Mouse (Mus musculus): ENCODE data around the gene Ap2a2. TPM values are rescaled to one million over a fixed set of nuclear protein-coding genes. Genes with fewer than 3 reads are reported as not detected.
A peak's percentile ranks its signal among the peaks of the same experiment; 100 is the strongest.

Ap2a2 gene
- polyA plus RNA-seq, 2 experiments, result 39.5 to 71.6 TPM

- no peak for DNase-seq (ENCODE audit: low spot score)
- H3K36me3 ChIP-seq (ENCODE audit: control insufficient read depth, insufficient read depth, low read length), result peaks cover 31% of the 10 kb centered on the region
- no peak overlapping the region for H3K4me3 ChIP-seq (replicated peaks; ENCODE audit: low read length)
- TF ChIP-seq POLR2A (IDR thresholded peaks at IDR 0.05; ENCODE audit: borderline replicate concordance, extremely low read depth, insufficient read depth, insufficient read length), result no peak
- ATAC-seq (ENCODE audit: low FRiP score, low read depth), result no peak
- no peaks in the 10 kb centered on the region for H3K27me3 ChIP-seq (ENCODE audit: control insufficient read depth, insufficient read depth, low read length)
- H3K4me2 ChIP-seq (replicated peaks; ENCODE audit: low read depth, low read length, severe bottlenecking), result no peak overlapping the region
- no peak overlapping the region for H3K9ac ChIP-seq (ENCODE audit: low read depth, low read length, severe bottlenecking)
- no peaks in the 10 kb centered on the region for H3K9me3 ChIP-seq (ENCODE audit: control insufficient read depth, low read length)
- H3K27ac ChIP-seq (replicated peaks; ENCODE audit: low read depth, low read length), result no peak overlapping the region
- no peaks in the 10 kb centered on the region for H3K4me1 ChIP-seq (ENCODE audit: control insufficient read depth, insufficient read depth, low read length)
- WGBS, result 30% methylated on average over 4 of the region's 4 CpGs
Measured at GRCm38 (mm10) chr7:141523007-141523406, 39.0 kb upstream of the Ap2a2 start.

GRCm38 (mm10) chr7:141524271-141524670, 37.7 kb upstream of the Ap2a2 start:
- 81% methylated on average over 4 of the region's 4 CpGs for WGBS
- TF ChIP-seq POLR2A (IDR thresholded peaks at IDR 0.05; ENCODE audit: borderline replicate concordance, extremely low read depth, insufficient read depth, insufficient read length), result no peak
- no peak for DNase-seq (ENCODE audit: low spot score)
- no peaks in the 10 kb centered on the region for H3K4me1 ChIP-seq (ENCODE audit: control insufficient read depth, insufficient read depth, low read length)
- no peak for ATAC-seq (ENCODE audit: low FRiP score, low read depth)
- no peaks in the 10 kb centered on the region for H3K27me3 ChIP-seq (ENCODE audit: control insufficient read depth, insufficient read depth, low read length)
- no peak overlapping the region for H3K4me3 ChIP-seq (replicated peaks; ENCODE audit: low read length)
- H3K4me2 ChIP-seq (replicated peaks; ENCODE audit: low read depth, low read length, severe bottlenecking), result no peak overlapping the region
- H3K36me3 ChIP-seq (ENCODE audit: control insufficient read depth, insufficient read depth, low read length), result peaks cover 39% of the 10 kb centered on the region
- H3K9me3 ChIP-seq (ENCODE audit: control insufficient read depth, low read length), result no peaks in the 10 kb centered on the region
- no peak overlapping the region for H3K9ac ChIP-seq (ENCODE audit: low read depth, low read length, severe bottlenecking)
- H3K27ac ChIP-seq (replicated peaks; ENCODE audit: low read depth, low read length), result no peak overlapping the region

DNA sequence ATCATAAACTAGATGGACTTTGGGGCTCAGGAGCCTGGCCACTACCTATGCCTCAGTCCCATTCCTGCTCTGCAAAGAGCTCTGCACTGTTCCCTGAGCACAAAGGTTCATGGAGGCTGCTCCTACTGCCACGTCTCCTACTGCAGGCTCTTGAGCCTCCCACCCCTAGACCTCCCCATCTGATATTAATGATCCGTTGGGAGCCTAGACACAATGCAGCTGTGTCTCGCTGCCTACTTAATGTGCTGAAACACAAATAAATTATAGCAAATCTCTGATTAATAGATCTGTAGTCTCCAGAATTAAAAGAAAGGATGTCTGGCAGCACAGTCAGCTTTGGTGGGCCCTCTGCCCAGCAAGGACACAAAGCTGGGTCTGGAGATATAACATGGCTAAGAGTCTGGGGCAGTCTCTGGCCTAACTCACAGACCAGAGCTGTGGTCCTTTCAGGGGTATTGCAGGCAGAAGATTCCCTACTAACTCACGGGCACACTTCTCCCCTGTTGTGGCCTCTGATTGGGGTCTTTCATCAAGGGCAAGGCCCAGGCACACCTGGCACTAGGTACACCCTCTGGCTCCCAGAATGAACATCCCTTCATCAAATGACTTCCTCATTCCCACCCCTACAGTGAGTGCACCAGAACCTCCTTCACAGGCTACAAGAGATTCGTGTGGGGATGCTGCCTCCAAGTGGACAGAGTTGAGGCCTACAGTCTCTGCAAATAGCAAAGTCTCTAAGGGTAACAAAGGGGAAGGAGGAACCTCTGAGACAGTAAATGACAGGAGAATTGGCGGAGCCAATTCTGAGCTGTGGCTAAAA, 37.0 kb upstream of the Ap2a2 start:
- peak; percentile 72 for DNase-seq (ENCODE audit: low spot score)
- peaks cover 44% of the 10 kb centered on the region for H3K36me3 ChIP-seq (ENCODE audit: control insufficient read depth, insufficient read depth, low read length)
- no peak overlapping the region for H3K4me3 ChIP-seq (replicated peaks; ENCODE audit: low read length)
- no peaks in the 10 kb centered on the region for H3K27me3 ChIP-seq (ENCODE audit: control insufficient read depth, insufficient read depth, low read length)
- peak; percentile 79 for ATAC-seq (ENCODE audit: low FRiP score, low read depth)
- TF ChIP-seq POLR2A (IDR thresholded peaks at IDR 0.05; ENCODE audit: borderline replicate concordance, extremely low read depth, insufficient read depth, insufficient read length), result no peak
- WGBS, result 55% methylated on average over 6 of the region's 6 CpGs
- no peak overlapping the region for H3K27ac ChIP-seq (replicated peaks; ENCODE audit: low read depth, low read length)
- H3K9ac ChIP-seq (ENCODE audit: low read depth, low read length, severe bottlenecking), result no peak overlapping the region
- no peak overlapping the region for H3K4me2 ChIP-seq (replicated peaks; ENCODE audit: low read depth, low read length, severe bottlenecking)
- no peaks in the 10 kb centered on the region for H3K9me3 ChIP-seq (ENCODE audit: control insufficient read depth, low read length)
- no peaks in the 10 kb centered on the region for H3K4me1 ChIP-seq (ENCODE audit: control insufficient read depth, insufficient read depth, low read length)

DNA sequence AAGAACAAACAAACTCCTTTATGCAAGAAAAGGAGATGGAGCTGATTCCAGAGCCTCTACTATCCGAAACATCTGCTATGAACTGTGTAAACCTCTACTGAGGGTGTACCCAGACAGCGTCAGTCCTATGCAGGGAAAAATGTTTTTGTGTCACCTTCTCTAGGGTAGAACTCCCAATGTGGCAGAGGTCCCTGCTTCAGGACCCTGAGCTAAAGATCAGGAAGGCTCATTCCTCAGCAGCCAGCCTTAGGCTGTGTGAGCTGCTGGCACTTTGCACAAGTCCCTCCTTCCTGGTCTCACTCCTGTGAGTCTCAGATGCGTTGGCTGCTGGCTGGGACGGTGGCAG, 36.4 kb upstream of the Ap2a2 start:
- H3K4me3 ChIP-seq (replicated peaks; ENCODE audit: low read length), result no peak overlapping the region
- DNase-seq (ENCODE audit: low spot score) (no peak), ATAC-seq (ENCODE audit: low FRiP score, low read depth) (no peak; the same call in 1 of the 2 replicates)
- H3K36me3 ChIP-seq (ENCODE audit: control insufficient read depth, insufficient read depth, low read length), result peaks cover 42% of the 10 kb centered on the region
- H3K4me2 ChIP-seq (replicated peaks; ENCODE audit: low read depth, low read length, severe bottlenecking), result no peak overlapping the region
- H3K27me3 ChIP-seq (ENCODE audit: control insufficient read depth, insufficient read depth, low read length), result no peaks in the 10 kb centered on the region
- H3K9me3 ChIP-seq (ENCODE audit: control insufficient read depth, low read length), result no peaks in the 10 kb centered on the region
- 85% methylated on average over 4 of the region's 4 CpGs for WGBS
- H3K4me1 ChIP-seq (ENCODE audit: control insufficient read depth, insufficient read depth, low read length), result no peaks in the 10 kb centered on the region
- H3K9ac ChIP-seq (ENCODE audit: low read depth, low read length, severe bottlenecking), result no peak overlapping the region
- TF ChIP-seq POLR2A (IDR thresholded peaks at IDR 0.05; ENCODE audit: borderline replicate concordance, extremely low read depth, insufficient read depth, insufficient read length), result no peak
- H3K27ac ChIP-seq (replicated peaks; ENCODE audit: low read depth, low read length), result no peak overlapping the region

- H3K27ac ChIP-seq (replicated peaks; ENCODE audit: low read depth, low read length), result no peak overlapping the region
- H3K36me3 ChIP-seq (ENCODE audit: control insufficient read depth, insufficient read depth, low read length), result peaks cover 5% of the 10 kb centered on the region; the same call in 1 of the 2 replicates
- DNase-seq (ENCODE audit: low spot score) (no peak), ATAC-seq (ENCODE audit: low FRiP score, low read depth) (no peak)
- no peak for TF ChIP-seq POLR2A (IDR thresholded peaks at IDR 0.05; ENCODE audit: borderline replicate concordance, extremely low read depth, insufficient read depth, insufficient read length)
- no peak overlapping the region for H3K4me2 ChIP-seq (replicated peaks; ENCODE audit: low read depth, low read length, severe bottlenecking)
- no peak overlapping the region for H3K4me3 ChIP-seq (replicated peaks; ENCODE audit: low read length)
- H3K9me3 ChIP-seq (ENCODE audit: control insufficient read depth, low read length), result no peaks in the 10 kb centered on the region
- 76% methylated on average over 1 of the region's 1 CpGs for WGBS
- H3K9ac ChIP-seq (ENCODE audit: low read depth, low read length, severe bottlenecking), result no peak overlapping the region
- no peaks in the 10 kb centered on the region for H3K27me3 ChIP-seq (ENCODE audit: control insufficient read depth, insufficient read depth, low read length)
- peaks cover 16% of the 10 kb centered on the region for H3K4me1 ChIP-seq (ENCODE audit: control insufficient read depth, insufficient read depth, low read length)
Measured at GRCm38 (mm10) chr7:141535570-141535969, 26.4 kb upstream of the Ap2a2 start.

All from limb, embryonic 14.5 days (tissue).